Mouse (Mus musculus) mammary gland, adult 2 months (tissue): ENCODE data around the gene Pth1r. TPM values are rescaled to one million over a fixed set of nuclear protein-coding genes. Genes with fewer than 3 reads are reported as not detected.

Experiments
- polyA plus RNA-seq: library from polyadenylated mRNA; depleted of rRNA; stranded (reverse); fragments of >200 nt; gene quantifications from 2 replicates; pipeline ENCODE4 v1.2.3, GENCODE M21; 2012; ENCODE audit warnings: low replicate concordance; rRNA removed

The Pth1r gene
- 93.3 and 128 TPM in 2 replicates for polyA plus RNA-seq

DNA sequence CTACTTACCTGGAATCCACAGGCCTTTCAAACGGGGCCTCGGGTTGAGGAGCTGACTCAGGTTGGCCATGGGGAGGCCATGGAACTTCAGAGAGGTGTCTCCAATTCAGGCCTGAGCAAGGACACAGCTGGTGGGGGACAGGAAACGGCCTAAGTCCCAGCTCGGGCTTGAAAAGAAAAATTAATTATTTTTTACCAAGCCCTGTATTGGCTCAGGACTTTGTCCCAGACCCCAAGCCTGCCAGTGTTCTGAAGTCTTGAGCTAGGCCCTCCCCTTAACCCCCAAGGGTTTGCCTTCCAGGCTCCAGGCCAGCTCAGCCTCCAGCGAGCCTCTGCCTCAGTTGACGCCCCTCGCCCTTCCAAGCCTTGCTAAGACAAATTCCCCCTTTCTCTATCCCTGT, at the start of gene Pth1r:
Gene Pth1r, minus strand, starts transcription at position 185 of the 400 bp plus-strand sequence.

GRCm38 (mm10) chr9:110741711-110742294, 5.1 kb downstream of the Pth1r start, which contains the start of gene Myl3:
Gene Myl3 (plus strand): TSS chr9:110741861.

Other genes with a start within 250 kb of the Pth1r start
- 39.5 and 44.6 TPM in 2 replicates for gene Setd2, start 214.5 kb downstream of the Pth1r start, polyA plus RNA-seq
- gene Nradd, start 122.7 kb downstream of the Pth1r start, polyA plus RNA-seq = 11.2 and 11.4 TPM in 2 replicates
- 43.4 and 66.9 TPM in 2 replicates for gene Nbeal2, start 93.0 kb downstream of the Pth1r start, polyA plus RNA-seq
- gene Ccdc12, start 90.6 kb downstream of the Pth1r start, polyA plus RNA-seq = 70.4 and 96.1 TPM in 2 replicates
- gene Myl3, start 5.3 kb downstream of the Pth1r start, polyA plus RNA-seq = 1.2 and 7.3 TPM in 2 replicates
- not detected in 2 replicates for gene Prss42, start 51.0 kb upstream of the Pth1r start, polyA plus RNA-seq
- gene Prss44, start 66.8 kb upstream of the Pth1r start, polyA plus RNA-seq = not detected in 2 replicates
- gene Prss43, start 79.5 kb upstream of the Pth1r start, polyA plus RNA-seq = 0.04 TPM in 1 of 2 replicates, not detected in the other
- gene Prss45, start 87.4 kb upstream of the Pth1r start, polyA plus RNA-seq = not detected in 2 replicates
- not detected in 2 replicates for gene Prss46, start 97.4 kb upstream of the Pth1r start, polyA plus RNA-seq
- gene Prss50, start 110.8 kb upstream of the Pth1r start, polyA plus RNA-seq = 0.07 TPM in 1 of 2 replicates, not detected in the other
- gene Als2cl, start 132.7 kb upstream of the Pth1r start, polyA plus RNA-seq = 63.3 and 112 TPM in 2 replicates
- gene Tmie, start 133.0 kb upstream of the Pth1r start, polyA plus RNA-seq = 5.6 and 7.9 TPM in 2 replicates
- gene Fam240a, start 169.7 kb upstream of the Pth1r start, polyA plus RNA-seq = not detected in 2 replicates
- 0.11 and 0.17 TPM in 2 replicates for gene Tdgf1, start 199.0 kb upstream of the Pth1r start, polyA plus RNA-seq
- 4.2 TPM in 1 of 2 replicates, not detected in the other for gene Lrrc2, start 204.4 kb upstream of the Pth1r start, polyA plus RNA-seq
- 5.4 and 9.1 TPM in 2 replicates for gene Rtp3, start 243.4 kb upstream of the Pth1r start, polyA plus RNA-seq